Mouse (Mus musculus) lung, adult 2 months (tissue): ENCODE data around the gene Cmss1. TPM values are rescaled to one million over a fixed set of nuclear protein-coding genes. Genes with fewer than 3 reads are reported as not detected.

Experiments
- DNase-seq: peaks from one replicate; pipeline ENCODE4 v3.0.0; 2022
- H3K4me1 ChIP-seq: fragments of 200-500 bp; 2 replicates; pipeline ENCODE4 v1.6.1; 2011; ENCODE audit warnings: low read length; ENCODE audit not compliant: control insufficient read depth, insufficient read depth
- H3K4me3 ChIP-seq: fragments of 200-500 bp; replicated peaks from 2 replicates; pipeline ENCODE3; 2011; ENCODE audit warnings: low read depth, mild to moderate bottlenecking, control low read depth, low read length; ENCODE audit errors: extremely low read depth
- CTCF ChIP-seq: fragments of 200-500 bp; IDR thresholded peaks from 2 replicates; pipeline ENCODE4 v1.5.1; 2011; ENCODE audit warnings: mild to moderate bottlenecking, low read length, control low read depth; ENCODE audit not compliant: insufficient read depth
- POLR2A ChIP-seq: fragments of 200-500 bp; IDR thresholded peaks from 2 replicates; pipeline ENCODE4 v1.6.1; 2011; ENCODE audit warnings: low read depth, mild to moderate bottlenecking, control low read depth, low read length, borderline replicate concordance; ENCODE audit errors: extremely low read depth
- WGBS: fragments of 180-500 bp; shearing (Covaris S2); methylation state at CpG from one replicate; pipeline ENCODE4 v1.1.7; 2018; 5-methylcytosine and 5-hydroxymethylcytosine counted together
- polyA plus RNA-seq: library from polyadenylated mRNA; depleted of rRNA; stranded (reverse); fragments of >200 nt; gene quantifications from 2 replicates; pipeline ENCODE4 v1.2.3, GENCODE M21; 2012; rRNA removed

Gene Cmss1
- polyA plus RNA-seq, result 8.0 TPM in 2 replicates

DNA sequence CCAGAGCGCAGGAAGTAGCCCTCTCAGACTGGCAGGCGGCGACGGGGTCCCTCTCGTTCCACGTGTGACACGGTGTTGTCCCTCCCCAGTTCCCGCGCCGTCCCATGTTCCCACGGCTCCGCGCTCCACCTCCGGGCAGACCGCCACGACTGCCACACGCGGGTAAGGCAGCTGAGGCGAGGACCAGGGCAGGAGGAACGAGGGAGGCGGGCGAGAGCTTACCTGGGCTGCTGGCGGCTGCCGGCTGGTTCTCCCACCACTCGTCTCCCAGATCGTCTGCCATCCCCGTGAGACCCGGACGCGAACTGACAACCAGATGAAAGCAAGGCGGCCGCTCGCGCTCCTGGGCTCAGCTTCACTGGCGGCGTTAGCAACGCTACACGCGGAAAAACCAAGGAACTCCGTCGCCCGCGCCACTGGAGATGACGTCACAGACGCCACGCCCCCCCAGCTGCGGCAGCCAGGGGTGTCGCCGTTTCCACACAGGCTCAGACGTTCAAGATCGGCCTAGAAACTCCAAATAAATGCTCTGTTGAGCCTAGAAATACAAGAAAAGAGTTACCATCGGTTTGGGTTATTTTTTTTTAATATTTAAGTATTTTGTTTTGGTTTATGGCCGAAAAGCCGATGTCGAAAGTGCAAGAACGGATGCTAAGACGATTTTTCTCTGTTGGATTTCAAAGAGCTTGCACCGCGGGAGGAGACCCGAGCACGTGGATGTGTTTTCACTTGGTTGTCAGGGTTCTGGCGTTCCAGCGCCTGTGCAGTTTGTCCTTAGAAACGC, at the start of gene Cmss1:
Cmss1 (minus strand) TSS at position 421 of the 784 bp plus-strand sequence.
- DNase-seq, result peak; percentile 82
- peak within 1 kb of the TSS; percentile 75 for H3K4me3 ChIP-seq
- TF ChIP-seq POLR2A, result no peak; the same call in 1 of the 2 replicates
- no peaks in the 10 kb centered on the region for H3K4me1 ChIP-seq
- under 1% methylated on average over 64 of the region's 64 CpGs for WGBS

DNA sequence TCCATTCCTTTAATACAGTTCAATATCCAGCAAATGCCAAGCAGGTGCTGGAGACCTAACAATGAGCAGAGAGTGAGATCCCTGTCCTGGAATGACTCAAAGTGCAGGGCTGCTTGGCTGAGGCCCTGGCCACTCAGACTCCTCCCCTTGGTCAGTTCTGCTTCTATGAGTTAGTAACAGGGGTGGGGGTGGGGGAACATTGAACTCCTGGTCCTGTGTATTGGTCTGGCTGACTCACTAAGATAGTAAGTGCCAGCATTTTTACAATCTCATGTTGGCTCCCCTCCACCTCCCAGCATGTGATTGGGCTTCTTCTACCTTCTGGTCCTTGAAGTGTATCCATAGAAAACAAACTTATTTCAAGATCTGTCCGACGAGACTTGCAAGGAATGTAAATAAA, 43.2 kb upstream of the Cmss1 start:
- no peak for TF ChIP-seq CTCF
- TF ChIP-seq POLR2A, result no peak
- Histone ChIP-seq H3K4me1 (0 out of 2 replicates have a peak, but pooled peaks cover 2% of the 10 kb centered on the region), H3K4me3 (no peak overlapping the region)
- DNase-seq, result no peak
- 29% methylated on average over 2 of the region's 2 CpGs for WGBS

DNA sequence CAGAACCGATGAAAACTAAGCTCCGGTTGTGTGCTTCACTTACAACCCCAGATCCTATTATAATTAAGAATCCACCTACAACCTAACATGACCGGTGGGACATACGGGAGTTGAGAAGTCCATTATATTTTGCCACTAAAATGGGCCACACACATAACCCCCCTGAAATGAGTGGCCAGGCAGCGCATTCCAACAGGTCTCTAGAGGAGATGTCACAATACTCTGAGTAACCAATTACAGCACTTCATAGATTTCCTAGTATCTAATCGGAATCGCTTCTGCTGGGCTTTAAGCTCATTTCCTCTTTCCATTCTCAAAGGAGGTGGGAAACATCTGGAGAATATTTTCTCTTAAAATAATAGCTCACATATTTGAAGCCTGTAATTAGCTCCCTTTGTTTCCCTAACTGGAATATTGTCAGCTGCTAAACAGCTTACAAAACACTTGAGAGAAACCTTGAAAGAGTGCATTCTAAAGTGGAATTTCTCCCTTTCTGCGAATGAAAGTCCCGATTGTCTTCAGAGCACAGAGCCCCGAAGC, 34.8 kb upstream of the Cmss1 start:
- TF ChIP-seq POLR2A (no peak), CTCF (no peak)
- no peaks in the 10 kb centered on the region for H3K4me1 ChIP-seq
- DNase-seq, result no peak
- H3K4me3 ChIP-seq, result no peak overlapping the region
- 65% methylated on average over 10 of the region's 10 CpGs for WGBS

DNA sequence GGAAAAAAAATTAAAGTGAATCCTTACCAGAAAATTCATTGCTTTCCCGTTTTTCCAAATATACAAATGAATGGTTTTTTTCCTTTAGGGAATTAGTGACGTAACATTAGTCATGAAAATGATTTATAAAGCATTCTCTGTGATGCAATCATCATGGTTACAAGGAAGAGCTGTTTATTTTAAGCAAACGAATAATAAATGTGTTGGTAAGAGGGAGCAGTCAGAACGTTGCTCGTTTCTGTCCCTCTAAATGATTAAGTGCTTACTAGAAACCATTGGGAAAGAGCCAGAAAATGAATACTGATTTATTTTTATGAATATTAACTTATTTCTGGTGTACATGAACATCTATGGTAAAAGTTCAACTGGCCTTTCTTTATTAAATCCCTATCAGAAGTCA, 28.1 kb upstream of the Cmss1 start:
- 31% methylated on average over 5 of the region's 5 CpGs for whole genome bisulfite sequencing
- no peak for DNase-seq
- TF ChIP-seq CTCF, result no peak
- TF ChIP-seq POLR2A, result no peak
- Histone ChIP-seq H3K4me1 (no peaks in the 10 kb centered on the region), H3K4me3 (no peak overlapping the region)

DNA sequence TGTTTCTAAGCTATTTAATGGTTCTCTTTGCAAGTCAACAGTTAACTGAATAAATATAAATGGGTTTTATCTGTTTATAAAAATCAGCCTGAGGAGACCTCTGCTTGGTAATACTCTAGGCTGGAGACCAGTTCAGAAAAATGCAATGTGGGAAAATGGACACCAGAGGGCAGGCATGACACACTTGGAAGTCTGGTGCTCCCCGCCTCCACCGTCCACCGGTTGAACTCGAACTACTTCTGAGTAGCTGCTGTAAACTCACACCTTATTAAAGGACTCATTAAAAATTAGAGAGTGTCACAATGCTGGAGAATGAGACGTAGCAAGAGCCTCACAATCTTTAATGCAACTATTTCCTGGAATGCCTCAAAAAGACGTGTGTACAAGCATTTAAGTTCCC, 27.5 kb upstream of the Cmss1 start:
- no peaks in the 10 kb centered on the region for H3K4me1 ChIP-seq
- TF ChIP-seq POLR2A, result no peak
- peak; percentile 86 for TF ChIP-seq CTCF
- 8% methylated on average over 6 of the region's 6 CpGs for WGBS
- no peak overlapping the region for H3K4me3 ChIP-seq
- peak; percentile 44 for DNase-seq

DNA sequence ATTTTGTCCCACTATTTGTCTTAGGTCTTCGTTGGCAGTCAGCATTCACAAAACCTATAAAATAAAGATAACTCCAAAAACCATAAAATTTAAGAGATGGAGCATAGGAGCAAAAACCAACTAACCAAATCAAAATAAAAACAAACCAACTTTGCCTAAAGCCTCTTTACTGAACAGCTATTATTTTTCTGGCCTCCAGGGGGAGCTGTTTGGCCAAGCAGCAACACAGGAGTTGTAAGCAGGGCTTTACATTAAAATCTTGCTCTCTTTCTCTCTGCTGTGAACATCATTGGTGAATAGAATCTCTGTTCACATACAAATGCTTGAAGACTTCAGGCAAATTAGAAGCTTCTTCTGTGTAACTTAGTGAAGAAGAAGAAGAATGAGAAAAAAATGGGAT, 5.1 kb upstream of the Cmss1 start:
- no peak for DNase-seq
- TF ChIP-seq CTCF, result peak; percentile 61
- no peak for TF ChIP-seq POLR2A
- H3K4me1 ChIP-seq, result no peaks in the 10 kb centered on the region
- H3K4me3 ChIP-seq, result no peak overlapping the region
- 0% methylated on average over 1 of the region's 1 CpGs for WGBS

DNA sequence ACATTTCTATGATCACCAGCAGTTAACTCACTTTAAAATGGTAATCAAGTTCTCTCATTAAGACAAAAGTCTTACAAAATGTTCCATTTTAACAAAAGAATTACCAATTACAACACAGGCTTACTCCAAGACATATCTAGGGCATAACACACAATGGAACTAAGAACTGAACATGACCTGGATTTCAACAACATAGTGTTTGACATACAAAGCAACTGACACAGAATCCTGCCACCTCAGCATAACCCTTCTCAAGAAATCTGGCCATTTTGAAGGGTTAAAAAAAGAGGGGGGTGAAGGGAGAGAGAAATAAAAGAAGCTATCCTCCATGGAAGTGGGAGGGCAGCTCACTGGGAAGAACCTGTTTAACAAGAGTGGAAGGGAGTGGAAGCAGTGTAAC, 5.6 kb downstream of the Cmss1 start:
- Histone ChIP-seq H3K4me1 (peaks cover 6% of the 10 kb centered on the region; the same call in 1 of the 2 replicates), H3K4me3 (no peak overlapping the region)
- no peak for DNase-seq
- TF ChIP-seq POLR2A (no peak), CTCF (no peak)

DNA sequence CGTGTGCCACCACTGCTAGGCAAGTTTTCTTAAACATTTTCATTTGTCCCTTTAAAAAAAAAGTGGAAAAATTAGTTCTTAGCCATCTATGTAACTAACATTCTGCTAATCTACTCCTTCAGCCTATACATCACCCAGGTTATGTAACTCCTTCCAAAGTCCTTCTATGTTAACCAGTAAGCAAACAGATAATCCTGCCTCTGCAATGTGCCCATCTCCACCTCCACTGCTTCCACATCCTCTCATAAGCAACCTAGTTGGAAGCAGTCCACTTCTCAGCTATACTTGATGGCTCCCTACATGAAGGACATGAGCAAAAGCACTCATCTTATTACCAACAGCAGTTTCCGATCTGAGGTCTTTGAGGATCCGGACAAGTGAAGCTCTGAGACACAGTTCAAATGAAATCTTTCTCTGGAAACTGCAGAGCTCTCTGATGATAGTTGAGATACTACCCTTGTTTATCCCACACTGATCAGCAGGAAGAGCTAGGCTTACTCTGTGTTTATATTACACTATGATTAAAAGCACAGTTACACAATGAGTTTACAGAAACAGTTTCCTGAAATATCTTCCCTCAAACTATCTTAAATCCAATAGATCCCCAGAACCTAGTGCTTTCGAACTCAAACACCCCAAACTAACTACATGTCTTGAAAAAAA, 9.2 kb downstream of the Cmss1 start:
- TF ChIP-seq POLR2A (no peak), CTCF (no peak)
- WGBS, result 55% methylated on average over 4 of the region's 4 CpGs
- peaks cover 6% of the 10 kb centered on the region; the same call in 1 of the 2 replicates for H3K4me1 ChIP-seq
- DNase-seq, result no peak
- no peak overlapping the region for H3K4me3 ChIP-seq

DNA sequence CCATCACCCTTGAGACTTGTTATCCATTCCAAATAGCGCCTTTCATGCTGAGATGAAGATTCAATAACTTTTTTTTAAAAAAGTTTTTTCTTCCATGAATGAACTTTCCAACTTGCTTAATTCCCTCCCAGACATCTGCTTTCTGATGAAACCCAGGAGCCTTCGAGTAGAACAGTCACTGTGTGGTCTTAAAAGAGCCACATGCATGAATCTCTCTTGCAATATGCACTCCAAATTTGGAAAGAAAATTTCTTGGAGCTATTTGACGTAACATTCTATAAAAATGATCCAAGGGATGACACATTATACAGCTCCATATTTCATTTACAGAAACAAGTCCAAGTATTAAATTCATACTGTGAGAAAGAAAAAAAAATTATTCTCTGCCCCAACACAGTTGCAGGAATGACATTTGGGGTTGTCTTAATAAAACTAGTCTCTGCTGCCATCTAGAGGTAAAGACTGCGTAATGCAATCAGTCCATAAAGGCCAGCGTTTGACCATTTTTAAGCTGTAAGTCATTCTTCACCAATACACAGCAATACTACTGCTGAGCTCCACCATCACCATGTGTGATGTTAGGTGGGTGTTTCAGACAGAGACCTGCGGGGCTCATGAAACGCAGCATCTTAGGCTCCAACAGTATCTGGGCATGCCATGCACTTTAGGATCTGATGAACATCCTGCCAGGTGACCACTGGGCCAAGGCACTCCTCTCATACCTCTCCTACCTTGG, 13.1 kb downstream of the Cmss1 start:
- Histone ChIP-seq H3K4me3 (no peak overlapping the region), H3K4me1 (peaks cover 6% of the 10 kb centered on the region; the same call in 1 of the 2 replicates)
- TF ChIP-seq CTCF, result peak; percentile 44; the same call in 1 of the 2 replicates
- TF ChIP-seq POLR2A, result no peak
- 34% methylated on average over 7 of the region's 7 CpGs for WGBS
- DNase-seq, result no peak
